Mouse (Mus musculus) intestine, postnatal 0 days (tissue): Measurements from ENCODE around the gene Tmem174. TPM values are rescaled to one million over a fixed set of nuclear protein-coding genes. Genes with fewer than 3 reads are reported as not detected.

ENCODE experiments used
- ATAC-seq: fragments of 200-750 bp; cut with Nextera tagmentation; 2 replicates; pipeline ENCODE4 v1.8.0; 2017; ENCODE audit warnings: mild to moderate bottlenecking, moderate TSS enrichment, moderate library complexity
- H3K27ac ChIP-seq: fragments of 300-500 bp; sonication (generic); 2 replicates; pipeline ENCODE4 v1.5.1; 2014; ENCODE audit warnings: mild to moderate bottlenecking, low read depth, low read length, moderate library complexity
- H3K27me3 ChIP-seq: fragments of 300-500 bp; sonication (generic); replicated peaks from 2 replicates; pipeline ENCODE4 v1.6.1; 2014; ENCODE audit warnings: low read length, mixed read lengths; ENCODE audit not compliant: control insufficient read depth, insufficient read depth
- H3K36me3 ChIP-seq: fragments of 300-500 bp; sonication (generic); 2 replicates; pipeline ENCODE4 v1.6.1; 2014; ENCODE audit warnings: mild to moderate bottlenecking, moderate library complexity; ENCODE audit not compliant: control insufficient read depth, insufficient read depth
- H3K4me1 ChIP-seq: fragments of 300-500 bp; sonication (generic); replicated peaks from 2 replicates; pipeline ENCODE4 v1.6.1; 2014; ENCODE audit warnings: antibody characterized with exemption, low read length, mixed read lengths; ENCODE audit not compliant: control insufficient read depth, insufficient read depth
- H3K4me2 ChIP-seq: fragments of 300-500 bp; sonication (generic); replicated peaks from 2 replicates; pipeline ENCODE4 v1.6.1; 2014; ENCODE audit warnings: low read depth, mild to moderate bottlenecking, moderate library complexity
- H3K4me3 ChIP-seq: fragments of 300-500 bp; sonication (generic); 2 replicates; pipeline ENCODE4 v1.5.1; 2014; ENCODE audit warnings: low read depth, low read length
- H3K9ac ChIP-seq: fragments of 300-500 bp; sonication (generic); 2 replicates; pipeline ENCODE4 v1.6.1; 2014; ENCODE audit warnings: mild to moderate bottlenecking, low read depth, low read length
- H3K9me3 ChIP-seq: fragments of 300-500 bp; sonication (generic); 2 replicates; pipeline ENCODE4 v1.6.1; 2016; ENCODE audit warnings: mixed run types; ENCODE audit not compliant: control insufficient read depth
- CTCF ChIP-seq: sonication (generic); IDR thresholded peaks from 2 replicates; pipeline ENCODE4 v1.5.1; 2016; ENCODE audit warnings: low read depth, mild to moderate bottlenecking, control low read depth, antibody characterized with exemption, moderate library complexity
- WGBS: fragments of 180-500 bp; shearing (Covaris S2); extraction: QIAGEN DNeasy Blood & Tissue Kit; methylation state at CpG from one replicate; pipeline ENCODE4 v1.1.7; 2014; 5-methylcytosine and 5-hydroxymethylcytosine counted together
- polyA plus RNA-seq: library from polyadenylated mRNA; unstranded; fragments of >200 nt; fragmentation: Nextera tagmentation; extraction: Ambion mirVana; gene quantifications from 2 replicates; pipeline ENCODE4 v1.2.1, GENCODE M21; 2015

Gene Tmem174
- polyA plus RNA-seq, 1 experiment from 2014 or later = 0.21 TPM

GRCm38 (mm10) chr13:98587639-98588038 is 49.6 kb downstream of the Tmem174 start:
- H3K4me1 ChIP-seq = 0 out of 2 replicates have a peak, but pooled peaks cover 3% of the 10 kb centered on the region
- no peaks in the 10 kb centered on the region for H3K36me3 ChIP-seq
- H3K4me2 ChIP-seq = peak overlapping the region; percentile 52
- 16% methylated on average over 14 of the region's 14 CpGs for WGBS
- H3K4me3 ChIP-seq = 0 out of 2 replicates have a peak overlapping the region, but pooled peaks have one; percentile 5
- no peak overlapping the region for H3K9ac ChIP-seq
- H3K9me3 ChIP-seq = no peaks in the 10 kb centered on the region
- 0 out of 2 replicates have a peak, but pooled peaks have one; percentile 7 for ATAC-seq
- 0 out of 2 replicates have a peak overlapping the region, but pooled peaks have one; percentile 21 for H3K27ac ChIP-seq
- TF ChIP-seq CTCF = peak; percentile 44
- no peaks in the 10 kb centered on the region for H3K27me3 ChIP-seq

GRCm38 (mm10) chr13:98586817-98587575 is 50.2 kb downstream of the Tmem174 start:
- no peak overlapping the region for H3K9ac ChIP-seq
- no peak overlapping the region for H3K27ac ChIP-seq
- H3K9me3 ChIP-seq = no peaks in the 10 kb centered on the region
- no peak for ATAC-seq
- no peak overlapping the region for H3K4me3 ChIP-seq
- H3K36me3 ChIP-seq = no peaks in the 10 kb centered on the region
- 41% methylated on average over 17 of the region's 17 CpGs for WGBS
- no peak for TF ChIP-seq CTCF
- H3K27me3 ChIP-seq = no peaks in the 10 kb centered on the region
- H3K4me1 ChIP-seq = no peaks in the 10 kb centered on the region
- H3K4me2 ChIP-seq = peak overlapping the region; percentile 52

Other genes starting within 250 kb of the Tmem174 start
- gene Gm10320, start 145.4 kb downstream of the Tmem174 start, polyA plus RNA-seq = 1.9 and 2.4 TPM in 2 replicates
- 48.6 and 56.7 TPM in 2 replicates for gene Tmem171, start 57.4 kb upstream of the Tmem174 start, polyA plus RNA-seq
- gene Fcho2, start 178.0 kb upstream of the Tmem174 start, polyA plus RNA-seq = 24.7 and 30.3 TPM in 2 replicates